Mouse (Mus musculus) cerebellum, postnatal 10 days (tissue): Measurements from ENCODE around the gene Sumf2.

Experiments
- DNase-seq, 2 experiments: peaks; one replicate each; pipeline ENCODE4 v3.0.0; 2021; ENCODE audit warnings: mixed read lengths in 2 of 2

The Sumf2 gene

DNA sequence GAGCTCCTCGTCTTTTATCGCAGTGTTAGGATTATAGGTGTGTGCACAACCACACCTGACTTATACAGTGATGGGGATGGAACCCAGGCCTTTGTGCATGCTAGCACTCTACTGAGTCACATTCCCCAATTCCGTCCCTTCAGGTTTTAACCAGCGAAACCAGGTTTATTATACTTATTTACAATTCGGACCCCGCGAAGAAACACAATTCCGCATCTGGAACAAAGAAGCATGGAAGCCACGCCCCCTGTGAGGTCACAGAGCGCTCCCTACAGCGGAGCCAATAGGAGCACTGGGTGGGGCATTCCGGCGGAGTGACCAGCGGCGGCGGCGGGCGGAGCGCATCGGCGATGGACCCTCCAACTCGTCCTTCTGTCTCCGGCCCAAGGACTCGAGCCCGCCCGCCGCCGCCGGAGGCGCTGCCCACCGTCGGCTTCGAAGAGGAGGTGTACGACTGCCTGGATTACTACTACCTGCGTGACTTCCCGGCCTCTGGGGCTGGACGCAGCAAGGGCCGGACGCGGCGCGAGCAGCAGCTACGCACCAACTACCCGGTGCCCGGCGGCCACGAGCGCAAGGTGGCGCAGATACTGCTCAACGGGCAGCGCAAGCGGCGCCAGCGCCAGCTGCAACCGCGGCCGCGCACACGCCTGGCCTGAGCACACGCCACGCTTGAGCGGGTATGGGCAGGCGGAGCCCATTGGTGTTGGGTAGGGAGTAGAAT, 61.6 kb downstream of the Sumf2 start, which contains the start of gene Nupr1l:
Gene Nupr1l (plus strand): TSS at position 299 of the 724 bp plus-strand sequence.
- peak; percentile 97 for DNase-seq

DNA sequence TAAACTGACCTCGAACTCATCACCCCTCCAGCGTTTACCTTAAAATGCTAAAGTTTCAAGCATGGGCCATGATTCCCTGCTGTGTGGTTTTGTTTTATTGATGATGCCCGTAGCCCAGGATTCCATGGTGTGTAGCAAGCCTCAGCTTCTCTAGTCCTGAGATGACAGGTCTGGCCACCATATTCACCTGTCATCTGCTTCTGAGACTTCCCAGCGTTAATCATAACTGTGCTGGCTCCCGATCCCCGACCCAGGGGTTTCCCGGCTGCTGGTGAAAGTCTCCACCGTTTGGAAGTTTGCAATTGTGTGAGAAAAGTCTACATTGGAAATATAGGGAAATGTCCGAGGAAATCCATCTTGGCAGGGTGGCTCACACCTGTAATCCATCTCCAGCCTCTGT, 62.4 kb downstream of the Sumf2 start:
- DNase-seq, result peak in 1 of 2 experiments; percentile 5

DNA sequence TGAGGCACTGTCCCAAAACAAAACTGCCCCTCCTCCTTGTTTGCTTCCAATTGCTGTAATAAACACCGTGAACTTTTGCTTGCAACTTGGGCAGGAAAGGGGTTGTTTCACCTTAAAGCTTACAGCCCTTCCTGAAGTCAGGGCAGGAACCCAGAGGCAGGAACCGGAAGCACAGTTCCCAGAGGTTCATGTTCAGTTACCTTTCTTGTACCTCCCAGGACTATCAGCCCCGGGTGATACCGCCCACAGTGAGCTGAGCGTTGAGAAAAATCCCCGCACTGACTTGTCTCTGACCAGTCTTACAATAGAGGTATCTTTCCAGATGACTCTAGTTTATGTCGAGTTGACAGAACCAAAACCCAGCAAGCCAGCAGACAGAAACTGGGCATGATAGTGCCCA, 62.8 kb downstream of the Sumf2 start:
- DNase-seq, result no peak
